Mouse (Mus musculus) thymus, postnatal 0 days (tissue): ENCODE data around the gene Gm10031. TPM values are rescaled to one million over a fixed set of nuclear protein-coding genes. Genes with fewer than 3 reads are reported as not detected.
"Not testable (repeated sequence)": the region's sequence is repeated elsewhere in the genome, so short reads cannot be mapped to it uniquely, and the experiment has no call there.

Experiments used
- DNase-seq: peaks from one replicate; pipeline ENCODE4 v3.0.0-alpha.2; 2015; ENCODE audit warnings: low spot score
- polyA plus RNA-seq: library from polyadenylated mRNA; unstranded; fragments of >200 nt; fragmentation: Nextera tagmentation; extraction: Ambion mirVana; gene quantifications from 2 replicates; pipeline ENCODE4 v1.2.1, GENCODE M21; 2015

Gene Gm10031
- polyA plus RNA-seq: 0.65 and 0.72 TPM in 2 replicates

GRCm38 (mm10) chr1:156523842-156524241, at the start of gene Gm10031:
Gm10031 (plus strand) TSS chr1:156524012.
- not testable (repeated sequence) for DNase-seq

- DNase-seq: no peak
Observed at GRCm38 (mm10) chr1:156474854-156475253, 49.0 kb upstream of the Gm10031 start.

- DNase-seq: no peak
Observed at GRCm38 (mm10) chr1:156476016-156476415, 47.8 kb upstream of the Gm10031 start.

GRCm38 (mm10) chr1:156476535-156476934, 47.3 kb upstream of the Gm10031 start:
- no peak for DNase-seq

GRCm38 (mm10) chr1:156481826-156482225, 42.0 kb upstream of the Gm10031 start:
- DNase-seq: no peak

- DNase-seq: no peak
Observed at GRCm38 (mm10) chr1:156487498-156487897, 36.3 kb upstream of the Gm10031 start.

- no peak for DNase-seq
Observed at GRCm38 (mm10) chr1:156488031-156488430, 35.8 kb upstream of the Gm10031 start.

GRCm38 (mm10) chr1:156491226-156491796, 32.5 kb upstream of the Gm10031 start:
- DNase-seq: no peak

GRCm38 (mm10) chr1:156495025-156495424, 28.8 kb upstream of the Gm10031 start:
- no peak for DNase-seq

GRCm38 (mm10) chr1:156496910-156497309, 26.9 kb upstream of the Gm10031 start:
- DNase-seq: no peak

- peak; percentile 11 for DNase-seq
Observed at GRCm38 (mm10) chr1:156504945-156505523, 18.8 kb upstream of the Gm10031 start.

GRCm38 (mm10) chr1:156505901-156506300, 17.9 kb upstream of the Gm10031 start:
- no peak for DNase-seq

GRCm38 (mm10) chr1:156507753-156508152, 16.1 kb upstream of the Gm10031 start:
- DNase-seq: no peak

- DNase-seq: no peak
Observed at GRCm38 (mm10) chr1:156520136-156520780, 3.6 kb upstream of the Gm10031 start.

- DNase-seq: peak; percentile 81
Observed at GRCm38 (mm10) chr1:156521796-156522517, 1.9 kb upstream of the Gm10031 start.

- DNase-seq: not testable (repeated sequence)
Observed at GRCm38 (mm10) chr1:156532476-156533175, 8.8 kb downstream of the Gm10031 start.

GRCm38 (mm10) chr1:156533483-156533882, 9.7 kb downstream of the Gm10031 start:
- no peak for DNase-seq

- DNase-seq: no peak
Observed at GRCm38 (mm10) chr1:156533911-156534310, 10.1 kb downstream of the Gm10031 start.

GRCm38 (mm10) chr1:156537031-156537430, 13.2 kb downstream of the Gm10031 start:
- no peak for DNase-seq

GRCm38 (mm10) chr1:156537701-156538100, 13.9 kb downstream of the Gm10031 start:
- DNase-seq: no peak

GRCm38 (mm10) chr1:156538382-156538781, 14.6 kb downstream of the Gm10031 start:
- DNase-seq: peak; percentile 41
